ENCODE assay signal across 23 mouse cellular contexts in genomic region chr3:40085116-40085515, GRCm38 (mm10).
DNase-seq lines count a peak whose midpoint lies in the region; ATAC-seq lines count a peak whose summit lies in the region.
"Had no signal": no experiment of that assay in that cellular context is flagged by ENCODE, and none has a peak within 500 bp of the region (broad histone marks: within the 10 kb centered on the region; RNA-seq: fewer than 3 reads in every experiment).

No protein-coding gene starts in this region.

- no peak for DNase-seq in frontal cortex, postnatal 10 days (ENCODE audit: low spot score in 2 of 2)
- DNase-seq in left cerebral cortex, adult 18-20 months (ENCODE audit: low spot score in 2 of 2): peak; percentile 22 to 42
- no peak for DNase-seq in left cerebral cortex, postnatal 4 days
- peak; percentile 0 for DNase-seq in testis, postnatal 14 days (ENCODE audit: low spot score)
- no peak for DNase-seq in testis, postnatal 10 days (ENCODE audit: low spot score)
- DNase-seq in spleen, adult 18-20 months: no peak
- DNase-seq: adrenal gland, adult 8-10 months; cerebellum, adult 9-10 months; cerebellum, postnatal 36 days; gastrocnemius, postnatal 25 days; heart, adult 11 months; kidney, adult 18-20 months; kidney, postnatal 25 days; liver; lung, postnatal 4 days; midbrain, embryonic 14.5 days; thymus, adult 18-20 months; thymus, postnatal 36 days had no signal

- intact Hi-C loops in left cerebral cortex, postnatal 4 days (cut with DNase I): no loop called here

- ATAC-seq in frontal cortex, adult (ENCODE audit: low TSS enrichment): peak; percentile 99
- no peak for ATAC-seq in megakaryocyte progenitor cell, adult 5-6 weeks (replicated peaks; ENCODE audit: poor library complexity)
- ATAC-seq: activated CD4-positive, CD25-positive, alpha-beta regulatory T cell, adult 4 months; forebrain, embryonic 13.5 days; hindbrain, embryonic 16.5 days had no signal

Comparison
In these comparisons a context has a peak if more than half of its experiments do, and no peak if none do; other contexts are left out.
1. DNase-seq: peak in left cerebral cortex, adult 18-20 months (2 of 2) and testis, postnatal 14 days (single experiment); none in frontal cortex, postnatal 10 days (0 of 2), left cerebral cortex, postnatal 4 days (single experiment), testis, postnatal 10 days (single experiment) and spleen, adult 18-20 months (0 of 2).